Mouse (Mus musculus): ENCODE results near the gene Elovl6.

The Elovl6 gene

DNA sequence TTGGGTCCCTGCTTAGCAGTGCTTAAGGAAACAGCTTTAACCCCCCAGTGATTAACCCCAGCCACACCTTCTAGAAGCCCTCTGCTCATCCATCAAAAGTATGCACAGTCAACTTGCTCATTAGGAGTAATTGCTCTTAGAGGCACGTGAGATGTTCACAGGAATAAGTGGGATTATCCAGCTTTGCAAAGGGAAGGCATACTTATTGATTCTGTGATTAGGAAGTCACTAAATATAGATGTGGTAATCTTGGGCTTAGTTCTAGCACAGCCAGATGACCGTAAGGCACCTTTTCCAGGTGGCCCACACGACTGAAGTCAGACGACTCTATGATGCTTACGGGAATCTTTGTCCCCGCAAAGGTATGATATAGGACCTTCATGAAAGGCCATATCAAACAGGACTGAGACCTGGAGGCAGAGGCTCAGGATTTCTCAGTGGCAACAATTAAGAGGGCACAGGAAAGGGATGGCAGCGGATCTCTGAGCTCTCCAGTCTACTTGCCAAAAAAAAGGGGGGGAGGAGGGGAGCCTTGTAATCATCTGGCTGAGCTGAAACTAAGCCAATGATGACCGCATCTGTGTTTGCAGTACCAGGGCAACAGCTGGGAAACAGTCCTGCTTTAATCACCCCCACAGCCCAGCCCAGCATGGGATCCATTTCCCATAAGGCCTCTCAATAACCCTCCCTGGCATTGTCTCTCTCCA is 117.6 kb downstream of the Elovl6 start:
- peak; percentile 81 for DNase-seq

GRCm38 (mm10) chr3:129650293-129650612 is 118.1 kb downstream of the Elovl6 start:
- DNase-seq, result no peak

GRCm38 (mm10) chr3:129650931-129651330 is 118.8 kb downstream of the Elovl6 start:
- DNase-seq, result no peak

GRCm38 (mm10) chr3:129651765-129652164 is 119.6 kb downstream of the Elovl6 start:
- no peak for DNase-seq

- DNase-seq, result no peak
Measured at GRCm38 (mm10) chr3:129652476-129652875, 120.3 kb downstream of the Elovl6 start.

- no peak for DNase-seq
Measured at GRCm38 (mm10) chr3:129656540-129656939, 124.4 kb downstream of the Elovl6 start.

DNA sequence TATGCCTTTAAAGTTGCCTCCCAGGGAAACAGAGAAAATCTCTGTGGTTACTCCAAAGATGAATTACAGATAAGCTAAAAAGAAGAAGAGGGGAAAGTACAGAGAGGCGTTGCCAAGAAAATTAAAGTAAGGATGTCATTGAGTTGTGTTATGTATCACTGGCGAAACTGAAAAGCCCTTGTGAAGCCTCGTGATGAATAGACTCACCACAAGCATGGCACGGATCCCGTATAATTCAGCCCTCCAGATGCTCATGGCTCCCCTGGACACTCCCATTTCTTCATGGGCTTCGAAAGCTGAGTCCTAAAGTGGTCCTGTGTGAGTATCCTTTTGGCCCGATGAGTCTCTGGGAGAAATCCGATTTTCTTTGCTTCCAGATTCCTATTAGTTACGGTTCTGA is 125.1 kb downstream of the Elovl6 start:
- DNase-seq, result no peak

DNA sequence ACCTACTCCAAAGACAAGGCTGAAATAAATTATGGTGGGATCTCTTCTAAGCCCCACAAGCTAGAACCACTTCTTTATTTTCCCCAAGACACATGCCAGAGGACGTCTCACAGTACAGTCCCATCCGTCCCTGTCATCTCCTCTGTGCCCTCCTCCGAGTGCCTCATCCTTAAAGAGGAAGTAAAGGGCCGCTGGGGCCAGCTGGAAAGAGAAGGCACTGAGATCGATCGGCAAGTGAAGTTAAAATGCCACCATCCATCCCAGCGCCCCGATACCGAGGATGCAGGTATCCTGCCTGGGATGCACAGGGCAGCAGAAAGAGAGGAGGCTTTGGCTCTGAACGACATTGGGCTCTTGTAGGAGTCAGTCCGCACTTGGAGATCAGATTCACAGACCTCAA is 125.6 kb downstream of the Elovl6 start:
- DNase-seq, result no peak

- DNase-seq, result no peak
Measured at GRCm38 (mm10) chr3:129658776-129659175, 126.6 kb downstream of the Elovl6 start.

DNA sequence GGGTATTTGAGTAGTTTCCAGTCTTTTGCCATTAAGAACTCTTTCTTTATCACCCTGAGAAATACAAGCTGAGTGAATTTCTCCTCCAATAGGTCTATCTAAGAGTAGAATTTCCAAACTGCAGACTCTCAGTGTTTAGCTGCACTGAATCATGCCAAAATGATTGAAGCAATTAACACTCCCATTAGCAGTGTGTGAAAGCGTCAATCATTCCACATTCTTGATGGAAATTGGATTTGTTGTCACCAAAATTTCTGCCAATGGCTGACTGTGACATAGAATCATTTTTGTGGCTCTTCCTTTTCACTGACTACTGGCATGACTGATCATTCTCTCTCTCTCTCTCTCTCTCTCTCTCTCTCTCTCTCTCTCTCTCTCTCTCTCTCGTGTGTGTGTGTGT is 131.8 kb downstream of the Elovl6 start:
- DNase-seq, result no peak

- DNase-seq, result no peak
Measured at GRCm38 (mm10) chr3:129675923-129676322, 143.8 kb downstream of the Elovl6 start.

DNA sequence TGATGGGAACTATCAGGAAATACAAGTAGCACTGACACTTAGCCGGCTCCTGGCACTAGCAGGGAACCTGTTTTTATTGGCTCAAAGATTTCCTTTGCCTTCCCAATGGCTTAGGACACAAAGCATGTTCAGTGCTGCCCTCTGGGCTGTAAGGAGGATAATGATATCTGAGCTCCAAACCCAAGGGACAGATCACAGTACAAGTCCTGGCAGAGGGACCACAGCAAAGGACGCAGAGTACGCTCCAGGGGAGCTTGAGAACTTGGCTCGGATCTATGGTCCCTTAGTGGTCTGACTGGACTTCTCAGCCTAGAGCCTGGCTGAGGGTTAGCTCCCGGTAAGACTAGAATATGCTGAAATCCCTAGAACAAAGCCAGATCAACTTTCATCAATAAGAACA is 148.1 kb downstream of the Elovl6 start:
- no peak for DNase-seq

GRCm38 (mm10) chr3:129681841-129682240 is 149.7 kb downstream of the Elovl6 start:
- no peak for DNase-seq

DNA sequence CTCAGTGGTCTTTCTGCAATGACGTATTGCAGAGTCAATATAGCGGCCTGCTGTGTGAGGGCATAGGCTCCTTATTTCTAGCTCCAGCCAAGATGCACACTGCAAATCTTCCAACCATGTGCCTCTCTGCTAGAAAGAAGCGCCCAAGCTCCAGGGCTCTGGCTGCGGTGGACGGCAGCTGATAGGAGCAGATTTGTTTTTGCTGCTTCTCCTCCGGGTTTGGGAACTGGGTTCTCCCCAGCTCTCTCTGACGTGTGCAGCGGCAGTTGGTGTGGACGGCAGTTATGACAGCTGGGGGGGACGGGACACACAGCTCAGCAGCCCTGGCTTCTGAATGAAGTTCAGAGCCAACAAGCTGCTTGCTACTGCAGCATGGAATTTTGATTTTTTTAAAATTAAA is 150.2 kb downstream of the Elovl6 start:
- DNase-seq, result no peak

GRCm38 (mm10) chr3:129683060-129683679 is 151.0 kb downstream of the Elovl6 start:
- peak; percentile 14 for DNase-seq

GRCm38 (mm10) chr3:129686196-129686595 is 154.0 kb downstream of the Elovl6 start:
- no peak for DNase-seq

- DNase-seq, result peak; percentile 86
Measured at GRCm38 (mm10) chr3:129686698-129687333, 154.7 kb downstream of the Elovl6 start.

GRCm38 (mm10) chr3:129687429-129687828 is 155.3 kb downstream of the Elovl6 start:
- no peak for DNase-seq
